Mouse (Mus musculus) gastrocnemius, adult 8-10 months (tissue): ENCODE data around the gene Slit3. TPM values are rescaled to one million over a fixed set of nuclear protein-coding genes. Genes with fewer than 3 reads are reported as not detected.

Experiments
- DNase-seq, 2 experiments: peaks; one replicate each; pipeline ENCODE4 v3.0.0; 2022; ENCODE audit warnings: low spot score in 2 of 2
- total RNA-seq, 4 experiments: library from RNA; stranded (reverse); gene quantifications; 2 replicates each; pipeline ENCODE4 v1.2.4; 2022

Slit3 gene
- total RNA-seq, 4 experiments from 2014 or later = 5.1 to 11.7 (median 6.9) TPM

DNA sequence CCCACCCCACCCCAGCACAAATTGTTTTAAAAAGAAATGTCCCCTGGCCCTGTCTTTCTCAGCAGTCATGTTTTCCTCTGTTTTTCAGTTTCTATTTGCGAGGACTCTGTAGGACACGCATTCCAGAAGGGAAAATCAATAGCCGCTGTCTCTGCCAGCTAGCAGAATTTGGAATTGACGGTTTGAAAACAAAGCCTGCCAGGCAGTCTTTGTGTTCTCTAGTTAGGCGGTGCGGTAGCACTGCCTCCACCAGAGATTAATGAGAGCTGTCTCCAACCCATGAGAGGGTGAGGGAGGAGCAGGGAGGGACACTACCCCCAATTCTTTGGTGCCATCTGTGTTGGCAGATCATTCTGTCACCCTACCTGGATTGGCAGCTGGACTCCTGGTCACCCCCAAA, 392.3 kb downstream of the Slit3 start:
- no peak for DNase-seq

DNA sequence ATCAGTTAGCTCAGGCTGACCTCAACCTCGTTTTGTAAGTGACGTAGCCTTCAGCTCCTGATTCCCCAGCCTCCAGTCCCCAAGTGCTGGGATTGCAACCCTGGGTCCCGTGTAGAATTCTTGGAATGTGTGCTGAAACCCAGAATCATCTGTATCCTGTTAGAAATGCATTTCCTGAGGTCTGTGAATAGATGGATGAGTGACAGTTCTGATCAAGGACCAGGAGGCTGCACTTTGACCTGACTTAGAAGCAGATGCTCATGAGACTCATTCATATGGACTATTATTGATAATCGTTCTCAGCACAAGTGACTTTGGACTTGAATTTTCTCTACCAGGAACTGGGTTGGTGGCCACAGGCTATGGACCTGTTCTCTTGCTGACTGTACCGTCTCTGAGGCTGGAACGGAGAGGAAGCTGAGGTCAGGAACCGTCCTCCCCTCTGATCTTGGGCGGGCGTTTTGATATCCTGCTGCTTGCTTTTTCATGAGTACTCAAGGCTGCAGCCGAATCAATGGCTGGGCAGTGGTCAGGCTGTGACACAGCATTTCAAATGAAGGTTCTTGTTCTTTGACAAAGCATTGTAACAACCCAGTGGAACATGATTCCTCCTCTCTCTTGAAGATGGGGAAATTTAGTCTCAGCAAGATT, 401.9 kb downstream of the Slit3 start:
- no peak for DNase-seq

DNA sequence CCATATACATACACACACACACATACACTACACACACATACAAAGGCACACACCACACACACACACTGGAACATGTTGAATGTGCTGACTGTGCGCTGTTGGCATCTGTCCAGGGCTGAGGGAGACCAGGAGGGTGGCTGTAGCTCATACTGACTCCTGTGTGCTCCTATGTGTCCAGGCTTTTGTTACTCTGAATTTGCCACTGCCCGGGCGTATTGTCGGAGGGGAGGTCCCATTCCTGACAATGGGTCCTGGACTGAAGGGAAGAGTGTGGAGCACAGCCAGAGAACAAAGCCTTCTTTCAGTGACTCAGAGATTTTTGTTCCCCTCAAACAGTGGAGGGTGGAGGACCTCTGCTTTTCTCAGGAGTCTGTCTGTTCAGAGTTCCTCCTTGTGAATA, 402.7 kb downstream of the Slit3 start:
- DNase-seq = no peak

DNA sequence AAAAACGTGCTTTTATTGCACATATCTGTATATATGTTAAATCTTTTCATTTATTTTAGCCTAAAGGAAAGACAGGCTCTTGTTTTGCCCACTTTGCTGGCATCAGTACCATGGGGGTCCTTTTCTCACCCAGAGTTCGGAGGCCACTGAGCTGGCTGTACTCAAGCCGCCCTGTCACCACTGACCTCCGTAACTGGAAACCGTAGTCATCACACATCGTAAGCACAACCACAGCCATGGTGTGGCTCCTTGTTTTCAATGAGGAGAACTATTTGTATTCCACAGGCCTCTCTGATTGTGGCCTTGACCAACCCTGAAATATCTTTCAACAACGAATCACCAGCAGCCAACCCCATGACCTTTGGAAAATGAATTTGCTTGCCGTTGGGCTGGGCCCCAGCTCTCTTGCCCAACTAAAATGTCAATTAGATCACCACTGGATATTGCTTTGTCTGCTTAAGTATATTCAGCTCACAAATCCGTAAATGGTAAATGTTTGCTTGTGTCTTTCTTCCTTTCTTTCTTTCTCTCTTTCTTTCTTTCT, 405.3 kb downstream of the Slit3 start:
- no peak for DNase-seq

DNA sequence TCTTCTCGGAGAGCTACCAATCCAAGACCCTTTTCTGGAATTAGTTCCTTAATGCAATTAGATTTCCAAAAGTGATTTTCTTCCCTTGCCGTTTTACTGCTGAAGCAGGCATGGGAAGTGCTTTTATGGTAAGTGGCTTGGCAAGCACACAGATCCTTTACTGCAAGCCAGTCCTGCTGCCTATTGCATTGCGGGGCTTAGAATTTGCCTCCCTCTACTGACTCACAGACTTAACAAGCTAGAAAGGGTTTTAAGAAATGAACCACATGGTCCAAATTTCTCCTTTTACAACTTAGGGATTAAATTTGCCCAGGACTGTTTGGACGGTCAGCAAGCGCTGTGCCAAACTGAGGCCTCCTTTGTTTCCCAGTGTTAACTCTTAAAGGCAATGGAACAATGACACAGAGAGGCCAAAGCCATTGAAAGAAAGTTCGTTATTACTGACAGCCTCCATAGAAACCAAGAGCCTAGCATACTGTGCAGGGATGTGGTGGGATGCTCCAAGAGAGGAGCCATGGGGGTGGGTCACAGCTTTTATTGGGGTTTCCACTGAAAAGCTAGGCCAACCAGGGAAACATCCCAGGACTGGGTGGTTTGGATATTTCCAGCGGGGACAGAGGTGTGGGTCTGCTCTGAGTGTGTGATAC, 406.9 kb downstream of the Slit3 start:
- DNase-seq = no peak

DNA sequence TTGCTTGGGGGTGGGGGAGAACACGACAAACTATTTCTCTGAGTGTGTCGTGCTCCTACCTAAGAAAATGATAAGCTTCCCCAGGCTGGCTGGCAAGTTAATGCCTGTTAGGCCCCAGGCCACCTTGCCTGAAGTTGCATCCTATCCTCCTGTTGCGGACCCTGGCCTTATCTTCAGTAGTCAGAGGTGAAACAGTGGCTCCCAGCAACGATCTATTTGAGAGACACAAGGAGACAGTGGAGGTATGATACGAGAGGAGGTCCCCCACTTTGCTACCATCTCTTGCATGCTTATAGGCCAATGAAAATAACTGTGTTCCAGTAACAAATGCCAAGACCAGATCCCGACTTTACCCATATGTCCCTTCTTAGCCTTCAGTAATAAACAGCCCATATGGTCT, 414.0 kb downstream of the Slit3 start:
- DNase-seq = no peak

DNA sequence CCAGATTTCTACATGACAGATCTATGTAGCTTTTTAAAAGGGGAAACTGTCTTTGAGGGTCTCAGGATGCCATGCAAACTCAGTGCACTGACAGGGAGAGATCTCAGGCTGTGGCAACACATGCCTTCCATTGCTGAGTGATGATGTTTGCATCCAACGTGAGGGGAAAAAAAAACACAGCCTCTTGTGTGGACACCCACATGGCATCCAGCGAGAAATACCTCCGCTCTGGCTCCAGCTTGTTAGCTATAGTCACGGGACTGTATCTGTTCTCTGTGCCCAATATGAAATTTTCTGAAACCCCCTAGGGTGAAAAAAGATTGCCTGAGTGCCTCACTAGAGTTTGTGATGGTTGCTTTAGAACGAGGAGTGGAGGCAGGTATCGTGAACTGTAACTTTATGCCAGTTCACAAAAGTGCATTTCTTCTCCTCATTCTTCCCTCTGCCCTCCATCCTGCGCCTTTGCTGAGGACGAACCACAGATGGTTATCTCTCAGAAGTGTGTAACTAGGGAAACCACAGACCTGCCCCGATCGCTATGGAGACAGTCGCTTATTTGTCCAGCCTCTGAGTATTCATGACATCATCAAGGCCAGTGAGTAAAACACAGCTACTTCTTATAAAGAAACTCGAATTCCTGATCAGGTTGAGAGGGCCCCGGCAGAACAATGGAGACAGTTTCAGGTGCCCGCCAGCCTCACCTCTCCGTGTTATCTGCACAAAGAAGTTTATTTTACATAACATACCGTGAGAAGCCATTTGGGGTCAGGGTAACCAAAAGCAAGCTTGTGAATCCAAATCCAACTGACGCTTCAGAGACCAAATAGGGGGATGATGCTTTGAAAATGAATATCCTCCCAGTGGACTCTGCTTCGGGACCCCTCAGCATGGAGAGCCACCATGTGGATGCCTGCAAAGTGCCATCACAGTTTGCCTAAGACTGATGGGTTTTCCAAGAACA, 416.4 kb downstream of the Slit3 start:
- no peak for DNase-seq

DNA sequence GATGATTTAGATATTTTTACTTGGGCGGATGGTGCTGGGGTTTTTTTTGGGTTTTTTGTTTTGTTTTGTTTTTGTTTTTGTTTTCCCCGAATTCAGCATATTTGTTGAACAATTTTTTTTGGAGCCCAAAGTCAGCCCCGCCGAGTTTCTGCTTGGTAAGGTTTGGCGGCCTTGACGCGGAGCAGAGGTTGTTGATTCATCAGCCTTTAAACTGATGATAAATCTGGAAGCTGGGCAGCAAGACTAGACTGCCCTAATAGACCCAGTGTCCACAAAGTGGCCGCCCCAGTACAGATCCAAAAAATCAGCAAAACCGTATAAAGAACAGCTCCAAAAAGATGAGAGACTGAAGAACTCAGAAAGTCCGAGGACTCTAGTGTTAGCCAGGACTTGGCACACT, 421.7 kb downstream of the Slit3 start:
- no peak for DNase-seq

DNA sequence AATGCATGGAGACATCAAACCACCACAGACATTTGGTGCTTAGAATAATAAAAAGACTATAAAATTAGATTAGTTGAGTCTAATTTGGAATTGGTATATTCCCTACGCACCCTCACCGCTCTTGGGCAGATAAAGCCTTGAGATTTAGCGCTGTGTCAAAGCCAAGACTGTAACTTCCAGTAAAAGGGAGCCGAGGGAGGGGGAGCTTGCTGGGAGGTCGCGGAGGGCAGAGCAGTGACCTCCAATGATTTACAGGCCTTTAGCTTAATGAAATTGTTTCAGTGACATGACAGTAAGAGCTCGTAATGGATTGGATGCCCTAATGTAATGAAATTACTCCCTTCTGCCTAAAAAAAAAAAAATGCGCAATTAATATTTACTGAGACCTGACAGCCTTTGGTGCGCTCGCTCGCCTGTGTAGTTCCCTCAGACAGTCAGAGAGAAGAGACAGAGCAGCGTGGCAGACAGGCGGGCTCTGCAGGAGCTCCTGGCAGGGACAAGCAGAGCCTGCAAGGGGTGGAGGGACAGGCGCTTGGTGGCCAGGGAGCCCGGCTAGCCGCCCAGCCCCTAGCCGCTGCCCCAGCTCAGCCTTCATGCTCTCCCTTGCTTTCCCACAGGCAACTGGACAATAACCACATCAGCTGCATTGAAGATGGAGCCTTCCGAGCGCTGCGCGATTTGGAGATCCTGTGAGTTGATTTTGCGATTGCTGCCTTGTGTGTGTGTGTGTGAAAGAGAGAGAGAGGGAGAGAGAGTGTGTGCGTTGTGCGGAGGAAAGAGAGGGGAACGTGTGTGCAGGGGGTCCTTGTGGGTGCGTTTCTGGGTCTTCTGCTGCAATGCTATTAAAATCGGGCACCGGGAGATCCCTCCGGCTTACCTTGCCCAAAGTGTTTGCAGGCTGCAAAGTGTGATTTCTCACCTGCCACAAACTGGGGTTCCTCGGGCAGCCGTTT, 423.4 kb downstream of the Slit3 start:
- no peak for DNase-seq

DNA sequence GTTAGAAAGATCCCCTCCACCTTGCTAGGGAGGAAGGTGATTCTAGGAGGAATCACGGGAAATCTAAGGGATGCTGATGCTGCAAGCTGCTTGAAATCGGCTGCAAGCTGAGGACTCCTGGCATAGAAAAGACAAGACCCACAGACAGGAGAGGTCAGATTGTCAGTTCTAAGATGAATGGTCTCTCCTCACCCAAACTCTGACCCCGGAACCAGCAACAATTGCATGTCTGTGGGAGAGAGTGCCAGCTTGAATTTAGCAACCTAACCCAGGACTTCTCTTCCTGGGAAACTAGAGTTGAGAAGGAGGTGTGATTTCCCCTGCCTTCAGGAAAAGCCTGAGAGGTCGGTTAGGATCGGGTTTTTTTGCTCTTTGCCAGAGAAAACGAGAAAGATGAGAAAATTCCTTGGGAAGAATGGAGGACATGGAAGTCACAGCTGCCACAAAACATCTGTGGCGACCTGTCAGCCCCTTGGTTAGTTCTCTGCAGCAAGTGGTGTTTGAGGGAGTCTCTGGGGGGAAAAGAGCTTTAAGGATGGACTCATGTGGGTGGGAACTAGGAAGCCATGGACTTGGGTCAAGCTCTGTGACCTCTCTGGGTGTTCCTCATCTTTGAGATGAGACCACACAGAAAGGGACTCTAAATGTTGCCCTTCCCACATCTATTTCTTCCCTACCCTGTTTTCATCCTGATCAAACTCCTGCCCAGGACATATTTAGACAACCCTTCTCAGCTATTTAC, 425.2 kb downstream of the Slit3 start:
- no peak for DNase-seq

DNA sequence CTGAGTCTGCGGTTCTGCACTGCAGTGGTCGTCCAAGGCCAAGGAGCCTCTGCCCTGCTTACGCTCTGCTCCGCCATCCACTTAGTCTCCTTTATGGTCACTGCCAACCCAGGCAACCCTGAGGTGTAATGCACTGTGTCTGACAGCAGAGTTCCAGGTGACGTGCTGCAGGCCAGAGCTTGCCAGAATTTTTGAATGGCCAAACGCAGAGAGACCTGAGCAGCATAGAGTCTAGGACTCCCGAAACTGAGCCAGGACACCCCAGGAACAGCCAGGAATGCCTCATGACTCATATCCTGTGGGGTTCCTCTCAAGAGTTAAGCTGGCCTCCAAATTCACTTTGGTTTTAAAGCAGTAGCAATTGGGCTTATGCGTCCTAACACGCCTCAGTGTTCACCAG, 429.0 kb downstream of the Slit3 start:
- DNase-seq = no peak

DNA sequence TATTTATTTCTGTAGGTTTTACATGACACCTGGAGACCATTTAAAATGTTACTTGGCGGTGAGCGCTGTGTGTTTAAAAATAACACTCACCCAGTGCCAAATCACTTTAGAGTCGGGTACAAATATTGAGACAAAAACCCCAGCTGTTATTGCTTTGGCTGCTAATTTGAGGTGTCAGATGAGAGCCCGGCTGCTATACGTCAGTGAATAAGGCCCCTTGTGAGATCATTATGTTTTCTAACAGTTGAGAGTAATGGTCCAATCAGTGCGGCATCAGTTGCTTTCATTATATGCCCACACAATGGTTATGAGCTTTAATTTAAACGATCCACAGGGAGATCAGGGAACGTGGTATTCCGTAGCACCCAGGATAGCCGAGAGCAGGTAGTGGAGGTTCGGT, 435.2 kb downstream of the Slit3 start:
- DNase-seq = no peak

DNA sequence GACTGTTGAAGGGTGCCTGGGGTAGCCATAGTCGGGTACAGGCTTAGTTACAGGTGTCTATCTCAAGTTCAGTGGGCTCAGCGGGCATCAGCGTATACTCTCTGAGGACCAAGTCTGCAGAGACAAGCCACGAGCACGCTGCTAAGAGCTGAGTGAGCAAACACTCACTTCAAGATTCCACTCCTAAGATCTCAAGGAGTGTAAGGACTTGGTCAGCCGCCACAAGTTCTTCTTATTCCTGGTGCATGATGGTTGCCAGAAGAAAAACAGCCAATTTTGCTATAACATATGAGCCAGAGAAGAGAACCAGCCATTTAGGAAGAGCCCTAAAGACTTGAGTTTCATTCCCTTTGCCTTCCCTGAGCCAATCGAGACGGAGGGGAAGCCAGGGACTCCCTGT, 436.5 kb downstream of the Slit3 start:
- DNase-seq = no peak

DNA sequence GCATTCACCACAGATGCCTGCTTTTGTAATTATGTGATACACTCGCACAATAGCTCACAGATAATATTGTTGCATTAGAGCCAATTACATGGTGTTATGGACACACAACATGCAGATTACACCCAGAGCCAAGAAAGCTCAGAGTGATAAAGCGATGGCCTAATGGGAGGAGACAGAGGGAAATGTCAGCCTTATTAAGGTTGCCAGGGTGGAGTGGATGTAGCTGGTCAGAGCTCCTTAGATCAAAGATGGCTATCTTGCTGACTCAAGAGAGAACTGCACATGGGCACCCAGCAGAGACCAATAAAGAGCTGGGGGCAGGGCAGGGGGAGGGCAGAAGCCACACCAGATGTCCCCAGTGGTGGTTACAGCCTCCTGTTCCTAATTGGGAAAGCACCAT, 437.3 kb downstream of the Slit3 start:
- DNase-seq = no peak

DNA sequence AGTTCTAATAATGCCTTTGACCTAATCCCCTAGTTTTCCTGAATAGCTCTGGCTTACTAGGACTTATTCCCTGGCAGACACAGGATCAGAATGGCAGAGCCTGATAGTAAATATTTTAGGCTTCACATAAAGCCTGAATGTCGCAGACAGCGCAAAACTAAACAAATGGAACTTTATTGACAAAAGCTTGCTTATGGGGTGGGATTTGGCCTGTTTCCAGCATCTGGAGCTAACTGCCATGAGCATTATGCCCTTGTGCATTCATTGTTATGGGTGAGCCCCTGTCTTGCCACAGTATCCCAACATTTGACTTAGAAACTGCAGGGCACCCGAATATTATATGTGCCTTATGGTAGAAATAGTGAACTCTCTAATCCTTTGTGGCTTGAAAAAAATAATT, 438.4 kb downstream of the Slit3 start:
- no peak for DNase-seq

DNA sequence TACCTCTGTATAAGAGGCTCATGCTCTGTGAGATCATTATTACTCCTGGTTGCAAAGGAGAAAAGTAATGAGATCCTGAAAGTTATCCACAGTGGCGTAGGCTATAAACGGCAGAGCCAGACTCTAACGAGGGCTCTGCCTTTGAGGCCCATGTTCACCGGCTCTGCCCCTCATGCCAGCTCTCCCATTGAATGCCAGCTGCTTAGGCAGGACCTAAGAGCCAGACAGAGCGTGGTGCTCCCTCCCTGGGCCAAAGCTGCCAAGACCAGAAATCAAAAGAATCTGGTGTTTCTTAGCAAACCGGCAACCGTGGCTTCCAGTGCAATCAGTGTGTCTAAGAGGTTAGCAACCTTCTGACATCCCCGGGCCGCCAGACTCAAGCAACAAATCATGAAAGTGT, 440.7 kb downstream of the Slit3 start:
- DNase-seq = no peak

DNA sequence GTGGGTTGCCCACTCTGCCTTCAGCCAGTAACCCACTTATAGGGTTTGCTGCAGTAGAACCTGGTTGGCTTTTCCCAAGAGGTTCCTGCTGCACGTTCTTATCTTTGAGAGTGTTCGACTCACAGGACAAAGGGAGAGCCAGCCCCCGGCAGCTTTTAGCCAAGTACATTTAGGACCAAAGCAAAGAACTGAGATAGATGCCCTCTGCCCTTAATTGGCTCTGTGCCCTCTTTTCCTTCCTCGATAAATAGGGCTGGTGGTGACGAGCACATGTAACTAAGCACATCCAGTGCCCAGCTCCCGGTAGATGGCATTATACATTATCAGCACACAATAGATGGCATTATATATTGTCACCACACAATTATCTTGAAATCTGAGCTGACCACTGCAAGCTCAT, 444.3 kb downstream of the Slit3 start:
- DNase-seq = no peak

DNA sequence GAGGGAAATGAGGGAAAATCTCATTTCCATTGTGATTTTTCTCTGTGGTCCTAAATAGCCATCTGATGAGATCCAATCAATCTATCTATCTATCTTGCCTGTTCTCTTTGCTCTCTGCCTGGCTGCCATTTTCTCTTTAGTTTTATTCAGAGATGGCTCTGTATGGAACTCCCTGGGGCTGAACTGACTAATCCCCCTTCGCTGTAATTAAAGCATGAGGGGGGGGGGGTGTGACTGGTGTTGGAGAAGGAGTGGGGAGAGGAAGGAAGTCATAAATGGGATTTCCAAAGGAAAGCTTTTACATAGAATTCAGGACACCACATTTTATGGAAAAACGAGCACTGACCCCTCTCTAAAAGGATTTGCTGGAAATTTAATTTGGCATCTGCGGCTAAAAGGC, 445.7 kb downstream of the Slit3 start:
- DNase-seq = no peak

DNA sequence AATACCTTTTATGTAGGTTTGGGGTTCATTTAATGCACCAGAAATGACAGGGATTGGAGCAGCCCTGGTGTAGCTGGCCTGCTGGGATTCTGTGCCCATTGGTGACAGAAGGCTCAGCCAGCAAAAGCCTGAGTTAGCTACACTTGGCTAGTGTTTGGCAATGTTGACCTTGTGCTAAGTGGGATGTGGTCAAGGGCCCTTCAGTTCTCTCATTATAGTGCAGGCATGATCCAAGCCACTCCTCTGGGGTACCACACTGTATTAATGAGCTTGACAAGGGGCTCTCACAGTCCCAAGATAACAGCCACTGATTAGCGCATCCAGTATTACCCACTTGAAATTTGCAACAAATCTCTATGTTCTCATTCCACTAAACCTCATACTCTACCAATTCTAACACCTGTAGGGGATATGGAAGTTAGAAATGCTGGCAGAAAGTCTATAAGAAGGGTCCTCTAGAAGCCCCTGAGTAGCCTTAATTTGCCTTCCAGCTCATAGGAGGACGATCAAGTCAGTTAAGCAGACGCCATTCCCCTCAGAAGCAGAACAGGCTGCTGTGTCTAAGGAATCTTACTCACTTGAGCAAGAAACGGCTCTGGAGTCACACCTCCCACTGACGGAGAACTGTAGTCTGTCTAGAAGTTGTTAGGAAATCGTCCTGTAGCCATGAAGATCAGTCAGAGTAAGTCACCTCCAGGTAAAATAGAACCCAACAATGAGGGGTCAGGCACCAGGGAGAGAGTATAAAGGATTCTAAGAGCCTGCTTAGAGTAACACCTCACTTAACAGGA, 448.3 kb downstream of the Slit3 start:
- DNase-seq = no peak
